Comparison of ENCODE assay signal across 8 mouse cellular contexts in the genomic region with DNA sequence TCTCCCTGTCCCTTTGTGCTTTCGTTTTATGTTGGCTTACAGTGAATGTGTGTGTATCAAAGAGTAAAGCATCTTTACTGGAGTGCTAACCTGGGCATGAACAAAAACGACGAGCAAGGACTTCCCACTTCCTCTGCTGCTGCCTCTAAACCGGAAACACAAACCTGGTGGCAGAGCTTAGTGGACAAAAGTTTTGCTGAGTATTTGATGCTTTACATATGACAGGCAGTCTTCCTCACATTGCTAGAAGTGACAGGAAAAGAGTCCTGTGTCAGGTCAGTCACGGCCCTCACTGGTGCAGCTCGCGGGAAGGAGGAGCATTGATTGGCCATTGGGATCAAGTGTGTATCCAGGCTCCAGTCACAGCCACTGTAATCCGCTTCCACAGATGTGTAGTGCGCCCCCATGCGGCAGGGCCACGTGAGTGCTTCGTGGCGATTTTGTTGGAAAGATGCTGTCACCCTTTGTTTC. TPM values are rescaled to one million over a fixed set of nuclear protein-coding genes. Genes with fewer than 3 reads are reported as not detected.
DNase-seq lines count a peak whose midpoint lies in the region; ATAC-seq and TF ChIP-seq lines count a peak whose summit lies in the region.

No protein-coding gene starts in this region.

- TF ChIP-seq CTCF in G1E (IDR thresholded peaks at IDR 0.05; ENCODE audit: low read depth, low read length), result peak; percentile 84
- peak; percentile 84 for TF ChIP-seq CTCF in forebrain, postnatal 0 days (IDR thresholded peaks at IDR 0.05; ENCODE audit: low read depth)
- peak; percentile 91 for TF ChIP-seq CTCF in layer of hippocampus, adult 2 months (conservative IDR thresholded peaks at IDR 0.05)
- TF ChIP-seq CTCF in lung, adult 2 months (IDR thresholded peaks at IDR 0.05; ENCODE audit: insufficient read depth, low read length), result peak; percentile 96

- H3K4me1 ChIP-seq in G1E (ENCODE audit: insufficient read depth, low read depth, low read length), result peaks cover 5% of the 10 kb centered on the region
- H3K4me1 ChIP-seq in forebrain, postnatal 0 days (ENCODE audit: insufficient read depth), result peaks cover 27% of the 10 kb centered on the region
- peaks cover 39% of the 10 kb centered on the region for H3K4me1 ChIP-seq in lung, adult 2 months (ENCODE audit: control insufficient read depth, insufficient read depth, low read length)
- peaks cover 97% of the 10 kb centered on the region for H3K4me1 ChIP-seq in neural tube, embryonic 15.5 days

- no peaks in the 10 kb centered on the region for H3K9me3 ChIP-seq in G1E (replicated peaks)
- no peaks in the 10 kb centered on the region for H3K9me3 ChIP-seq in forebrain, postnatal 0 days (ENCODE audit: low read length)
- no peaks in the 10 kb centered on the region for H3K9me3 ChIP-seq in neural tube, embryonic 15.5 days (replicated peaks)

- peak overlapping the region; percentile 46 for H3K4me2 ChIP-seq in forebrain, postnatal 0 days (ENCODE audit: low read depth)
- H3K4me2 ChIP-seq in neural tube, embryonic 15.5 days, result peak overlapping the region; percentile 58

- DNase-seq in G1E (ENCODE audit: low spot score), result peak; percentile 35
- DNase-seq in cerebellum, adult 18-20 months, result peak; percentile 77 to 78
- DNase-seq in forebrain, postnatal 0 days, result peak; percentile 73
- peak; percentile 92 for DNase-seq in heart, postnatal 4 days
- peak; percentile 81 to 86 for DNase-seq in layer of hippocampus, adult 2 months (ENCODE audit: low spot score in 2 of 2)
- DNase-seq in lung, adult 2 months, result peak; percentile 86
- peak; percentile 84 for DNase-seq in testis, postnatal 10 days (ENCODE audit: low spot score)

- H3K27ac ChIP-seq in forebrain, postnatal 0 days (ENCODE audit: low read depth, low read length), result peak overlapping the region; percentile 62
- peak overlapping the region; percentile 95 for H3K27ac ChIP-seq in layer of hippocampus, adult 2 months
- peak overlapping the region; percentile 64; the same call in 1 of the 2 replicates for H3K27ac ChIP-seq in neural tube, embryonic 15.5 days (replicated peaks)

- H3K36me3 ChIP-seq in G1E (replicated peaks), result no peaks in the 10 kb centered on the region
- no peaks in the 10 kb centered on the region for H3K36me3 ChIP-seq in forebrain, postnatal 0 days (ENCODE audit: insufficient read depth)
- no peaks in the 10 kb centered on the region for H3K36me3 ChIP-seq in neural tube, embryonic 15.5 days

- TF ChIP-seq POLR2A in lung, adult 2 months (IDR thresholded peaks at IDR 0.05; ENCODE audit: borderline replicate concordance, extremely low read depth, low read depth, low read length), result no peak

- H3K4me3 ChIP-seq in G1E (ENCODE audit: low read depth, low read length), result no peak overlapping the region
- H3K4me3 ChIP-seq in forebrain, postnatal 0 days (ENCODE audit: low read depth, low read length), result peak overlapping the region; percentile 20
- H3K4me3 ChIP-seq in layer of hippocampus, adult 2 months, result peak overlapping the region; percentile 40
- peak overlapping the region; percentile 65 for H3K4me3 ChIP-seq in lung, adult 2 months (replicated peaks; ENCODE audit: extremely low read depth, low read depth, low read length)
- peak overlapping the region; percentile 29 for H3K4me3 ChIP-seq in neural tube, embryonic 15.5 days (replicated peaks)

- peaks cover 5% of the 10 kb centered on the region; the same call in 1 of the 2 replicates for H3K27me3 ChIP-seq in G1E (ENCODE audit: insufficient read depth, low read length)
- no peaks in the 10 kb centered on the region for H3K27me3 ChIP-seq in forebrain, postnatal 0 days (ENCODE audit: insufficient read depth, low read length)
- no peaks in the 10 kb centered on the region for H3K27me3 ChIP-seq in neural tube, embryonic 15.5 days (replicated peaks)

- peak; percentile 17; the same call in 1 of the 2 replicates for ATAC-seq in G1E (ENCODE audit: extremely low read depth, insufficient number of reproducible peaks, low FRiP score, poor library complexity, severe bottlenecking)
- peak; percentile 82 for ATAC-seq in forebrain, postnatal 0 days
- 0 out of 2 replicates have a peak, but pooled peaks have one; percentile 23 for ATAC-seq in neural tube, embryonic 15.5 days (ENCODE audit: low FRiP score)

- no peak overlapping the region for H3K9ac ChIP-seq in forebrain, postnatal 0 days
- peak overlapping the region; percentile 32; the same call in 1 of the 2 replicates for H3K9ac ChIP-seq in neural tube, embryonic 15.5 days (replicated peaks)

- WGBS in forebrain, postnatal 0 days, result 2% methylated on average over 13 of the region's 13 CpGs
- 0% methylated on average over 13 of the region's 13 CpGs for WGBS in lung, adult 2 months
- WGBS in neural tube, embryonic 15.5 days, result under 1% methylated on average over 13 of the region's 13 CpGs

RNA-seq across cellular contexts. Expression of a gene that starts 35.7 kb away (rescaled TPM):
- total RNA-seq in G1E (2014; fragmentation: Nextera tagmentation), result not detected in 2 replicates
- total RNA-seq in G1E (2017), result 0.93 TPM in 2 replicates
- polyA plus RNA-seq in G1E (2012), result 0.01 TPM in 1 of 2 replicates, not detected in the other
- 201 and 241 TPM in 2 replicates for total RNA-seq in forebrain, postnatal 0 days (2014; rRNA removed)
- polyA plus RNA-seq in forebrain, postnatal 0 days (2015; fragmentation: Nextera tagmentation; extraction: Ambion mirVana), result 11.9 and 21.3 TPM in 2 replicates
- 100 to 1,000 TPM; 207 to 231 TPM for total RNA-seq in heart, postnatal 4 days (2021)
- 100 to 1,000 TPM; 134 to 145 TPM for total RNA-seq in layer of hippocampus, adult 2 months (2021)
- 80.4 and 94.7 TPM in 2 replicates for polyA plus RNA-seq in lung, adult 2 months (2012; rRNA removed)
- 31.1 and 35.7 TPM in 2 replicates for polyA plus RNA-seq in neural tube, embryonic 15.5 days (2015; fragmentation: Nextera tagmentation; extraction: Ambion mirVana)

Comparison
In these comparisons a context has a peak if more than half of its experiments do, and no peak if none do; other contexts are left out.
1. ATAC-seq: peak in every context shown above with its lines; median percentile 82 in forebrain, postnatal 0 days; 23 in neural tube, embryonic 15.5 days; 17 in G1E.
2. DNase-seq: peak in every context shown above with its lines; median percentile 92 in heart, postnatal 4 days; 86 in lung, adult 2 months; 84 in testis, postnatal 10 days; 84 in layer of hippocampus, adult 2 months; 78 in cerebellum, adult 18-20 months; 73 in forebrain, postnatal 0 days; 35 in G1E.
3. RNA of a gene that starts 35.7 kb away (total RNA-seq): 201 to 241 TPM in forebrain, postnatal 0 days, 207 to 231 TPM in heart, postnatal 4 days and 134 to 145 TPM in layer of hippocampus, adult 2 months; 0.93 TPM in G1E; every median in the first group is over 10 times any median in the second.
4. Peak in every context shown above with its lines, with median percentiles within 50 percentile points of each other: CTCF ChIP-seq and H3K27ac ChIP-seq.